Mouse (Mus musculus) bone marrow, adult 2 months (tissue): ENCODE results near the gene Ptcd1.

Experiments used
- CTCF ChIP-seq: fragments of 200-500 bp; IDR thresholded peaks from 2 replicates; pipeline ENCODE4 v1.5.1; 2011; ENCODE audit warnings: low read length, control low read depth; ENCODE audit not compliant: control insufficient read depth, insufficient read depth
- POLR2A ChIP-seq: fragments of 200-500 bp; IDR thresholded peaks from 2 replicates; pipeline ENCODE4 v1.6.1; 2011; ENCODE audit warnings: low read depth, mild to moderate bottlenecking, control low read depth, low read length, borderline replicate concordance; ENCODE audit not compliant: control insufficient read depth

- TF ChIP-seq CTCF (no peak), POLR2A (no peak)
Observed at GRCm38 (mm10) chr5:145105694-145106275, 61.1 kb downstream of the Ptcd1 start.
